Mouse (Mus musculus): ENCODE results near the gene Trafd1.

GRCm38 (mm10) chr5:121371712-121372111, 13.7 kb downstream of the Trafd1 start:
- TF ChIP-seq POLR2A (IDR thresholded peaks at IDR 0.05; ENCODE audit: low read depth, low read length): no peak
- no peak for TF ChIP-seq CTCF (IDR thresholded peaks at IDR 0.05; ENCODE audit: borderline replicate concordance, insufficient read depth, low read length)
